Mouse (Mus musculus) right cerebral cortex, postnatal 10 days (tissue): Measurements from ENCODE around the gene Syf2.
"Not testable (repeated sequence)": the region's sequence is repeated elsewhere in the genome, so short reads cannot be mapped to it uniquely, and the experiment has no call there.

ENCODE experiments used
- DNase-seq, 2 experiments: peaks; one replicate each; pipeline ENCODE4 v3.0.0; 2021; ENCODE audit warnings: low spot score in 2 of 2

The Syf2 gene

DNA sequence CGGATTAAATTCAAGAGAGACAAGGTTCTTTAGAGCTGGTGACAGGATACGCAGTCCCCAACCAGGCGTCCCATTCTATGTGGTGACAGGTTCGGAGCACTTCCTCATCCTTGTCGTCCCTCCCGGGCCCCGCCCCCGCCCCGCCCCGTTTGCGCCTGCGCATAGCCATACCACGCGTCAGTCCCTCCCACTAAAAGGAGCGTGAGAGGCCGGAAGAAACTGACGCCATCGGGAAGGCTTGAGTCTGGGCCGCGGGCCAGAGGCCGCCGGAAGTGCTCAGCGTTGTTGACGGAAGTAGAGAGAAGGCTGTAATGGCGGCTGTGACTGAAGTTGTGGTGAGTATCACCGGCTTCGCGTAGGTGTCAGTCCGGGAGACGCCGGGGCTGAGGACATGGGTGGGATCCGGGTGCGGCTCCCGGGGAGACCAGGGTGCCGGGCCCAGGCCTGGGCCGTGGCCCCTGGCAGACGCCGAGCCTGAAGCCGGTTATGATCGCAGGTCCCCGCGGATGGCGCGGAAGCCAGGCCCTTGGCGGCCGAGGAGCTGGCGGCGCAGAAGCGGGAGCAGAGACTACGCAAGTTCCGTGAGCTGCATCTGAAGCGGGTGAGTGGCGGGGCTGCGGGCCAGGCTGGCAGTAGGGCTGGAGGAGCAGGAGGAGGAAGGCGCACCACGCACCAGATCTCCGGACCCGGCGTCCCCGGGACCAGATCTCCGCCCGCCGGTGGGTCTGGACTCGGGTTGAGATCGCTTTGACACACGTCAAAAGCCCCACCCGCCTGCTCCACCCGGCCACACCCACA lies at the start of gene Syf2:
Gene Syf2, plus strand, starts transcription at position 215 of the 798 bp plus-strand sequence.
- peak; percentile 98 for DNase-seq

DNA sequence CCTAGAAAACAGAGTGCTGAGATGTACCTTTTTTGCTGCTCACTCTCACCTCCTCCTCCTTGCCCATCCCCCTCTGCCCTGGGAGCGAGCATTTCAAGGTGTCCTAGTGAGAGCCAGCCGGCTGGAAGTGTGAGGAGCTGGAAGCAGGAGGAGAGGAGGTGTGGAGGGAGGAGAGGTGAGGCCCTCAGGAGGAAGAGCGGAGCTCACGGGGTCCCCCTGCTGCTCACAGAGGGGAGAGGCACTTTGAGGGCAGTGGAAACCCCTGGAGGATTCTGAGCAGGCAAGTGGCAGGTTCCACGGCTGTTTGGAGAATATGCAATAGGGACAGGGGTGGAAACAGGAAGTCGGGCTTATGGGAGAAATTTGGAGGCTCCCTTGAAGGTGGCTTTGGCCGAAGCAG lies 47.4 kb upstream of the Syf2 start:
- no peak for DNase-seq

DNA sequence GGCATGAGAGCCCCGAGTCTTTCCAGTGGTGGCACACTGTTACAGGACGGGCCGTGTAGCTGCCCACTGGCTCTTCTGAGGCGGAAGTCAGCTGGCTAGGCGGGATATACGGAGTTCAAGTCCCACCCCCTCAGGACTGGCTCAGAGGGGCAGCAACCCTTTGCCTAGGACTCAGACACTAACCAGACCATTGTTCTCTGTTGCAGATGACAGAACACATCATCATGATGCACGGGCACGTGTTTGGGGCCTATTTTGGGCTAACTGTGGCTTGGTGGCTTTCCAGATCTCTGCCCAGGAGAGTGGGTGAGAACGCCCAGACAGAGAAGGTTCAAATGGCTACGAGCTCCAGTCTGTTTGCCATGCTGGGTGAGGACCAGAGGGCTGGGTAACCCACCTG lies 46.9 kb upstream of the Syf2 start:
- DNase-seq = no peak

DNA sequence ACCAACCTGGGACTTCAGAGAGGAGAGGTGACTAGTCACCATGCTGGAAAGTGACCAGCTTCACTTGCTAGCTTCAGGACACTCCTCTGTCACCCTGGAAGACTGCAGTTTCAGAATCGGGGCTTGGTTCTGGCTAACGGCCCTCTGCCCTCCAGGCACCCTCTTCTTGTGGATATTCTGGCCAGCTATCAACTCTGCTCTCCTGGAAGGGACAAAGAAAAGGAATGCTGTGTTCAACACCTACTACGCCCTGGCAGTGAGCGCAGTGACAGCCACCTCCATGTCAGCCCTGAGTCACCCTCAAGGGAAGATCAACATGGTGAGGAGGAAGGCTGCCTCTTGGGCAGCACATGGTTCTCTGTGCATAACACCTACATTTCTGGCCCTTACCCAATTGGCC lies 46.3 kb upstream of the Syf2 start:
- DNase-seq = no peak

DNA sequence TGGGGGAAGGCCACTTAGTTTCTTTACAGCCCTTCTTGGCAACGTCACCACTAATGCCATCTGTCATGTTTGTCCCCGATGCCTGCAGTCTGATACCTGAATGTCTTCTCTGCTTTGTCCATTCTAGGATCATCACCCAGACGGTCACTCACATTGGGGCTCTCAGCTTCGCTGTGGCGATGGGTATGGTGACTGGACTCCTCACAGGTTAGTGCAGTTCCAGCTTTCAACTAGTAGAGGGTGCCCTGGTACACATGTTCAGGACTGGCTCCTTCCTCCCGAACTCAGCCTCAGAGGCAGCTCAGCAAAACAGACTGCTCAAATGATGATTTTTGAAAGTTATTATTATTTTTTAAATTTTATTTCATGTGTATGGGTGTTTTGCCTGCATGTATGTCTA lies 38.6 kb upstream of the Syf2 start:
- peak; percentile 67 to 77 for DNase-seq

DNA sequence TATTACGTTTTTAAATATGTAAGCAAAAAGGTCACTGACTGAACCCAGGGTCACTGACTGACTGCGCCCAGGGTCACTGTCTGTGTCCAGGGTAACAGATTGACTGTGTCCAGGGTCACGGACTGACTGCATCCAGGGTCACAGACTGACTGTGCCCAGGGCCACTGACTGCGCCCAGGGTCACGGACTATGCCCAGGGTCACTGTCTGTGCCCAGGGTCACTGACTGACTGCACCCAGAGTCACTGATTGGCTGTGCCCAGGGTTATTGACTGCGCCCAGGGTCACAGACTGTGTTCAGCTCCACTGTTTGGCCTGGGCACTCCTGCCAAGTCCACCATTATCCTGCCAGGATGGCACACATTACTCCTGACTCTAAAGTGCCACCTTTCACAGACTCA lies 33.4 kb upstream of the Syf2 start:
- DNase-seq = no peak

DNA sequence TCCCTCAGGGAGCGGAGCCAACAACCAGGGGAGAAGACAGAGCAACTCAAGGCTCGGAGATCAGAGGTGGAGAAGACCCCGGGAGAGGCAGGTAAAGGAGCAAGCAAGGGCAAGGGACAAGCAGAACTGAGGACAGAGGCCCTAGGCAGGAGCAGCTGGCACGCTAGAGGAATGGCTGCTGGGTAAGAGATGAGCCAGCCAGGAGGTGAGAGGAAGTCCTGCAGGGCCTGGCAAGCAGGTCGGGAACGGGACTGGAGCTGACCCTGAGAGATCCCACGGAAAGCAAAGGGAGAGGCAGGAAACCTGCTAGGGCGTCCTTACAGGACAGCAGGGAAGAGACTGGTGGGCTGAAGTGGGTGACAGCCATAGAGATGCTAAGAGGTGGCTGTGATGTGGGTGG lies 29.6 kb upstream of the Syf2 start:
- DNase-seq = no peak

DNA sequence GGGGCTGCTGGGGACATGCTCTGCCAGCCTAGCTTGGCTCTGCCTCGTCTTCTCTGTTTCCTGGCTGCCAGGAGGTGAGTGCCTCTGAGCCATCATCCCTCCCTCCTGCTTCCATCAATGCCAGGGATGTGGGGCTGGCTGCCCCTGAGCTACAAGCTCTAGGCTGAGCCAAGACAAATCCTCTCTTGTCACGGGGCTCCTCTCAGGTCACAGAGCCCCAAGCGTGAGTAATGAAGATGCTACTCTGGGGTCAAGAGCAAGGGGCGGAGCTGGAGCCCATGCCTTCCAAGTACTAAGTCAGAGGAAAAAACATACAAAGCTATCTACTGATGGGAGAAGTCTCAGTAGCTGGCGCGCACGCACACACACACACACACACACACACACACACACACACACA lies 27.7 kb upstream of the Syf2 start:
- no peak for DNase-seq

DNA sequence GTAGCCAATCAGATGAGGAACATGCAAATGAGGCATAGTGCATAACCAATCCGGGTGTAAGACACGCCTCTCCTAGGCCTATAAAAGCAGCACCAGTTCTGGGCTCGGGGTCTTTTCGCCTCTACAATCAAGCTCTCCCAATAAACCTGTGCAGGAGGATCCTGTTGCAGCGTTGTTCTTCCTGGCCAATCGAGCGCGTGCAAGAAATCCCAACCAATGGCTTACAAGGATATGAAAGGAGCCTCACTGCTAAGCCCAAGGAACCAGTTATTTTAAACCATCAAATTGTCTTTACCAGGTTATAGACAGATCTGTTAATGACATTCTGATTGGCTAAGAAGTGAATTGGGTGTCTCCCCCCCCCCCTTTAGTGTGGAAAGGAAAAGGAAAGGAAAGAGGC lies 19.3 kb upstream of the Syf2 start:
- DNase-seq = not testable (repeated sequence)

DNA sequence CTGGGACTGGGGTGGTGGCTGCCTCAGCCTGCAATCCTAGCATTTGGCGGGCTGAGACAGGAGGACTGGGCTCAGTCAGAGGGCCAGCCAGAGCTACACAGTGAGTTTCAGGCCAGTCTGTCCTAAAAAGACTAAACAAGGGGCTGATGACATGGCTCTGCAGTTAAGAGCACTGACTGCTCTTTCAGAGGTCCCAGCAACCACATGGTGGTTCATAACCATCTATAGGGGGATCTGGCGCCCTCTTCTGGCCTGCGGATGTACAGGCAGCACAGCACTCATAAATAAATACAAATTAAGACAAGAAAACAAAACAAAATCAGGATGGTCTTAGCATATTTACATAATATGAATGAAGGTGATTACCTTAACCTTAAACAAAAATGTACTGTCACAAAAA lies 17.3 kb upstream of the Syf2 start:
- peak; percentile 55 to 77 for DNase-seq

DNA sequence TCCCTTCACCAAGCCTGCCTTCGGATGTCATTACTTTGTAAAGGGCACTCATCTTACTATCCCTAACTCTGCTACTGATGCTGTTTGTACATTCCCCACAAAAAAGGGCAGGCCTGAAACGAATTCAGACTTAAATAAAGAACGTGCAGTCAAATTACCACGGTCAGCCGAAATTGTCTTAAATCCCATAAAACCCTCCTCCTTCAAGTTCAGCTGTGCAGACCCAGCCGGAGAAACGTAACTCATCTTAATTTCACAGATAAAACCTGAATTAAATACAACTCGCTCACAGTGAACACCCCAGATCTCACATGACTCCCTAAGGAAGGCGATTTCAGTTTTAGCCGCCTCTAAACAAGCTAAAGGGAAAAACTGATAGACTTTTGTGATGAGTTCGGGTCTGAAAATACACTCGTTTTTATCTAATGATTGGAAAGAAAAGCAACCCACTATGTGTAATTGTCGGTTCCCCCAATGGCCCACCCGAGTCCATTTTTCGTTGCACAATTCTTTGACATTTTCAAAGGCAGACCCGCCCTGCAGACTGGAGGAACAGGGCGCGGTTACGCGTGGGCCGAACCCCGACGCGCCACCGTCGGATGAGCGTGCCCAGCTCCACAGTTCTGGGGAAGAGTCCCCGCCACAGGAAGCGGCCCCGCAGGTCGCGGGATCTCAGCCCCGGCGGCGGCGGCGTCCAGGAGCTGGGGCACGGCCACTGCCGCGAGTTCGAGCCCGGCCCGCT lies 16.4 kb upstream of the Syf2 start:
- peak in 1 of 2 experiments; percentile 67 for DNase-seq

DNA sequence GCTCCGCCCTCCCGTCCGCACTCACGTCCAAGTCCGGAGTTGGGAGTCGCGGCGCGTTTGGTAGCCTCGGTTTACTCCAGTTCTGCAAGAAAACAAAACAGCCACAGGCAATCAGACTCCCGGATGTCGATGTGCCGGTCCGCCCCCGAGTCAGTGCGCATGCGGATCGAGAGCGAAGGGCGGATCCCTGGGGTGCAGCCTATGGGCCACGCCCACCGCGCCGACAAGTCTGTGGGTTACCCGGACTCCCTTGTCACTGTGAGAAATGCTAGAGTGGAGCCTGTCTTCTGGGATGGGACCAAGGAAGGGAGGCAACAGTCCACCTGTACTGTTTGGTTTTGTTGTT lies 15.9 kb upstream of the Syf2 start, which contains the start of gene Tmem50a:
Gene Tmem50a, minus strand, starts transcription at position 161 of the 346 bp plus-strand sequence.
- DNase-seq = peak; percentile 95

DNA sequence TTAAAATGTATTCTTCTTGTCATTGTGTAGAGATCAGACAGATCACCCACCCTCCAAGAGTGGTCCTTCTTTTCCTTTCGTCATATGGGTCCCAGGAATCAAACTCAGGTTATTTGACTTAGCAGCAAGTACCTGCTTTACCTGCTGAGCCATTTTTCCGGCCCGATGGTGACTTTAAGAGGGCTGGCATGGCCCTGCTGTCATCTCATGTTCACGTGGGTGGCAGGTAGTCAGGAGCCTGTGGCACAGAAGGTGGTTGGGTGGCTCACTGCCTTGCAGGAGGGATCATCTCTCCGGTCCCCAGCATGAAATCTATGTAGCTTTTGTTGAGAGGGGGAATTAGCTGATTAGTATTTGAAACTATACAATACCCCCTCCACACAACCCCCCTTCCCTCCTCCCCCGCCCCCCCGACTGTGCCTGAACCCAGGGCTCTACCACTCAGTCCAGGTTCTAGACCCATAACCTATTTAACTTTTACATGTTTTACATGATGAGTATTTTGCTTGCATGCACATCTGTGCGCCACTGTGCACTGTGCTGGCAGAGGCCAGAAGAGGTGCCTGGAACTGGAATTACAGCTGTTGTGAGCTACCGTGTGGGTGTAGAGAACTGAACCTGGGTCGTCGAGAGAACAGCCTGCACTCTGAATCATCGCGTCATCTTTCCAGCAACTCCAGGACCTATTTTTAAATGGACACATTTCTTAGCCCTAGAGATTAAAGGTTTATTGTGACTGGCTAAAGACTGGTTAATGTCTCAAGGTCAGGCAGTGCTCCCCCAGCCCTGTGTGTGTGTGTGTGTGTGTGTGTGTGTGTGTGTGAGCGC lies 15.3 kb upstream of the Syf2 start:
- DNase-seq = peak in 1 of 2 experiments; percentile 50

DNA sequence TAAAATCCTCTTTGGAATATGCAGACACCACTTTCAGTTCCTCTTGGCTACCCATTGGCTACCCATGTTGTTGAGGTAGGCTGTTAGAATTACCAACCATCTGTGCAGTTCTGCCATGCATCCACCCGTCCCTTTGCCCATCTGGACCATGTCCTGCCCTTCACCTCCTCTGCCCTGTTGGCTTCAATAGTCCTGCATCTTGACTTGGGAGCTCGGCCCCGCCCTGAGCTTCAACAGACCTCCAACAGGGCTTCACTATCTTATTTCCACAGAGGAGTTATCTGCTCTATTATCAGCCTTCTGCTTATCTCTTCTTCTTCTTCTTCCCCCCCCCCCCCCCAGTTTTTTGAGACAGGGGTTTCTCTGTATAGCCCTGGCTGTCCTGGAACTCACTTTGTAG lies 13.5 kb upstream of the Syf2 start:
- no peak for DNase-seq

DNA sequence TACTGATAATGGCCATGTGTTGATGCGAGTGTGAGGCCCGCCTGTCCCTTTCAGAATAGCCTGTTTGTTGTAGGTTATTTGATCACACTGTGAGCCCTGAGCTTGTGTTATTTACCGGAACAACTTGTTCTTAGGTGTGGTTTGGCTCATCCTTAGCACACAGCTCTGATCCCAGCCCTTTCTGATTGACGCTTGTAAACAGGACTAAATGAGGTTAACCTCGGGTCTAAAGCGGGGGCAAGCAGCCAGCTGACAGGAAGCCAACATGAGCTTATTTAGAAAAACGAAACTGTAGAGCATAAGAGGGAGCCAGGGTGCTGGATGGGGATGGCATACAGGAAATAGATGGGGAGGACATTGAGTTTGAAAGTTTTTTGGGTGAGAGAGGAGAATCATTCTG lies 12.3 kb upstream of the Syf2 start:
- peak; percentile 60 for DNase-seq

DNA sequence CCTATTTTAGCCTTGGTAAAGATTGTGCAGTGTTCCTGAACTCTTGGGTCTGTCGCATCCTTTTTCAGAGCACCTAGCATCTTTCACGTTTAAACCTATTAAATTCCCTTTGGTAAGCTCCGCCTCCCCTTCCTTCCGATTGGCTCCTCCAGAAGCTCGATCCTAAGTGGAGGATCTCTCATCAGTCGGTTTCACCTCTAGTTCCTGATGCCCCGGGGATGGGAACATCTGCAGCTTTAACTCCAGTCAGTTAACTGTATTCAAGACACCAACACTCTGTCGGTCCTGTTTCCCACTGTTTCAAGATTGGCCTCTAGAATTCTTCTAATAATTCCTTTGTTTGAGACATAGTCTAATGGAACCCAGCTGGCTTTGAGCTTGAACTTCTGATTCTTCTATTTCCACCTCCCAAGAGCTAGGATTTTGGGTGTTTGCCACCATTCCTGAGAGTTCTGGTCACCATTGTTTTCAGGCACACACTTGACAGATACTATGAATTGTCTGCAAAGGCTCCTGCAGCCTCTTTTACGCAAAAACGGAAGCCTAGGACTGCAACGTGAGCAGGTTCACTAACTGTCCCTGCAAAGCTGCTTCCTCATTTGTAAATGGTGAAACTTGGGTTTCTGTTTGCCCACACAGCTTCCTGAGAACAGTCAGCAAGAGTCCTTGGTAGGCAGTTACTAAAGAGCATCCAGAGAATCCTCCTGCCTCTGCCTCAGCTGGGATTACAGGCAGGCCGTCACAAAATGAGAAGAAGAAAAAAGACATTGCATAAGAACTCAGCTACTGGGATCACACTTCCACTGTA lies 10.8 kb upstream of the Syf2 start:
- peak in 1 of 2 experiments; percentile 54 for DNase-seq

DNA sequence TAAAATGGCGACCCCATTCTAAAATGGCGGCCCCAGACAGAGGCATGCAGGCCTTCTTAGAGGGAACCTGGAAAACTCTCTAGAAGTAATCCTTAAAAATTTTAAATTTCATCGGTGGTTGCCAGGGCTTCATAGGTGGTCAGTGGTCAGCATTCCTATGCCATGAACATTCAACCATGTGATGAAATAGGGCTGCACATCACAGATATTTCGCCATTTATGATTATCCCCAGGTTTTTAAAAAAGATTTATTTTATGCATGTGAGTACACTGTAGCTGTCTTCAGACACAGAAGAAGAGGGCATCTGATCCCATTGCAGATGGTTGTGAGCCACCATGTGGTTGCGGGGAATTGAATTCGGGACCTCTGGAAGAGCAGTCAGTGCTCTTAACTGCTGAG lies 10.1 kb upstream of the Syf2 start:
- DNase-seq = no peak

DNA sequence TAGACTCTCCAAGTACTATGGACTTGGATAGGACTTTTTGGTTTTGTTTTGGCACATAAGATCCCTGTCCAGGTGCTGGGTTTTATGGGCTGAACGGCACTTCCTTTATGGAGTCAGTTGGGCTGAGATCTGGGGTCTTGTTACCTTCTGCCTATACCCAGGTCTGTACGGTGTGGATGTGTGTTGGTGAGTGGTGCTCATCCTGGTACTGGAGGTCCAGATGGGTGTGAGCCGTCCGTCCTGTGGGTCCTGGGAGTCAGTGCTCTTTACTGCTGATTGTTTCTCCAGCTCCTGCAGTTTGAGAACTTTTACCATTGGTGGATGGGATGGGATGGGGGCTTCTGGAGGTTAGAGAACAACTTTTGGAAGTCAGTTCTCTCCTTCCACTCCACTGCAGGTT lies 9.0 kb upstream of the Syf2 start:
- DNase-seq = no peak

DNA sequence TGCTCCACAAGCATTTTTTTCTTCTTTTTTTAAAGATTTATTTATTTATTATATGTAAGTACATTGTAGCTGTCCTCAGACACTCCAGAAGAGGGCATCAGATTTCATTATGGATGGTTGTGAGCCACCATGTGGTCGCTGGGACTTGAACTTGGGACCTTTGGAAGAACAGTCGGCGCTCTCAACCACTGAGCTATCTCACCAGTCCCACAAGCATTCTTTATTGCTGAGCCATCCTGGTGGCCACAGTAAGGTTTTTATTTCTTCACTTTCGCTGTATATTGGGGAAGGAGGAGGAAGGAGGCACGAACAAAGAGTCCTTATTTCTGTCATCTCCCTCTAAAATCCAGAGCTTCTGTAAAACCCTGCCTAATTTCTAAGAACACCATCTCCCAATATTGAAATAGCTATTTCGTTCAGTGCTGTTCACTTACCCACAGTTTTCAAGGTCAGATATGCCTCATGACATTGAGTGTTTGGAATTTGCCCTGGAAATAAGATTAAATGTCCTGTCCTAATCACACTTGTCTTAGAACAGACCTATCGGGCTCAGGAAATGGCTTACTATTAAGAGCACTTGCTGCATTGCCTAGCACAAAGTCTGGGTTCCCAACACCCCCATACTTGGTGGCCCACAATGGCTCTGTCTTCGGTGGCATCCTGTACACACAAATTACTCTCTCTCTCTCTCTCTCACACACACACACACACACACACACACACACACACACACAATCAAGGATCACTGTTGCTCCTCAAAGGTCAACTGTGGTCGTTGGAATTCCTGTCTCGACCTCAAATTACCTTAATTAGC lies 8.4 kb upstream of the Syf2 start:
- DNase-seq = no peak

DNA sequence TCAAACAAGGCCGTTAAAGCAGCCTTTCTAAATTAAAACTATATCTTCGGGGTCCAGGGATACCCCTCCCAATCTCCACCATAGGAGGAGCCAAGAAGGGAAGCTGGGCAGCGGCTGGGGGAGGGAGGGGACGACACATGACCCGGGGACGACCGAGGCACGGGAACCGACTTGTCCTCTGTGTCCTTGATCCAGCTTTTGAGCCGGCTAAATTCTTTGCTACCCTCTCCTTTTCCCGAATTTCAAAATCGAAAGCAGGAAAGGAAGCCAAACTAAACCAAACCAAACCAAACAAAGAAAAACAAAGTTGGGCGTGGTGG lies 7.8 kb upstream of the Syf2 start:
- peak; percentile 81 to 82 for DNase-seq
